Mouse (Mus musculus) E14TG2a.4 (cell line): ENCODE results near the gene Olfr401.
A peak's percentile ranks its signal among the peaks of the same experiment; 100 is the strongest.
"Not testable (repeated sequence)": the region's sequence is repeated elsewhere in the genome, so short reads cannot be mapped to it uniquely, and the experiment has no call there.

ENCODE experiments used
- H3K27me3 ChIP-seq: 2 replicates; pipeline ENCODE4 v1.6.1; 2014; ENCODE audit warnings: low read length, control low read depth; ENCODE audit not compliant: insufficient read depth
- H3K36me3 ChIP-seq: 2 replicates; pipeline ENCODE4 v1.6.1; 2014; ENCODE audit warnings: low read length, control low read depth; ENCODE audit not compliant: insufficient read depth
- H3K4me1 ChIP-seq: replicated peaks from 2 replicates; pipeline ENCODE4 v1.6.1; 2014; ENCODE audit warnings: low read depth, low read length, control low read depth
- H3K4me3 ChIP-seq: replicated peaks from 2 replicates; pipeline ENCODE4 v1.5.1; 2014; ENCODE audit warnings: mild to moderate bottlenecking, low read length
- H3K9me3 ChIP-seq: 2 replicates; pipeline ENCODE4 v1.6.1; 2014; ENCODE audit warnings: low read length, control low read depth
- CTCF ChIP-seq: conservative IDR thresholded peaks from 2 replicates; pipeline ENCODE4 v1.5.1; 2014; ENCODE audit warnings: low read length
- NANOG ChIP-seq: IDR thresholded peaks from 2 replicates; pipeline ENCODE4 v1.6.1; 2014; ENCODE audit warnings: borderline replicate concordance, low read length, mixed read lengths
- POU5F1 ChIP-seq: IDR thresholded peaks from 2 replicates; pipeline ENCODE4 v1.6.1; 2014; ENCODE audit warnings: low read length, borderline replicate concordance

Gene Olfr401

DNA sequence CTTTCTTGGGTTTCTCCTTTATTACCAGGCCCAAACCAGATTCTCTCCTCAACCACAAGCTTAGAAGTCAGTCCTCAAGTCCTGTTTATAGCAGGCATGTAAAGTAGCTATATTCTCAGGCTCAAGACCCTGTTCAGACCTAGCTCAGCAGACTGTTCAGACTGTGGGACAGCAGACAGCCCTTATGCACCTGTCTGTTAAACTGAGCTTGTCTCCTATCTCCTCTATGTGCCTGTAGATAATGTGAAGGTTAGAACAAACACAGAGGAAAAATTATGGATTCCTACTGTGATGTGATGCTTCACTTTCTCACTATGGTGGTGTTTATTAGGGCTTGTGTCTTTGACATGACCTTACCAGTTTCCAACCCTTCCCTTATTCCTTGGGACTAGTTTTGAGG is at the start of gene Olfr401:
Olfr401 (plus strand) TSS at position 301 of the 400 bp plus-strand sequence.
- Histone ChIP-seq H3K36me3 (no peaks in the 10 kb centered on the region), H3K9me3 (peaks cover 84% of the 10 kb centered on the region), H3K4me3 (no peak within 1 kb of the TSS), H3K27me3 (no peaks in the 10 kb centered on the region), H3K4me1 (no peaks in the 10 kb centered on the region)
- TF ChIP-seq CTCF, result no peak
- TF ChIP-seq NANOG, result no peak
- no peak for TF ChIP-seq POU5F1

- H3K4me3 ChIP-seq, result no peak within 1 kb of the TSS
- no peaks in the 10 kb centered on the region for H3K27me3 ChIP-seq
- no peak for TF ChIP-seq NANOG
- no peak for TF ChIP-seq POU5F1
- TF ChIP-seq CTCF, result no peak
- no peaks in the 10 kb centered on the region for H3K4me1 ChIP-seq
- no peaks in the 10 kb centered on the region for H3K36me3 ChIP-seq
- peaks cover 2% of the 10 kb centered on the region; the same call in 1 of the 2 replicates for H3K9me3 ChIP-seq
These were observed 43.9 kb upstream of the Olfr401 start, which contains the start of gene Zfp616 for GRCm38 (mm10) chr11:74069655-74070054. Gene Zfp616 (plus strand): TSS chr11:74069955.

DNA sequence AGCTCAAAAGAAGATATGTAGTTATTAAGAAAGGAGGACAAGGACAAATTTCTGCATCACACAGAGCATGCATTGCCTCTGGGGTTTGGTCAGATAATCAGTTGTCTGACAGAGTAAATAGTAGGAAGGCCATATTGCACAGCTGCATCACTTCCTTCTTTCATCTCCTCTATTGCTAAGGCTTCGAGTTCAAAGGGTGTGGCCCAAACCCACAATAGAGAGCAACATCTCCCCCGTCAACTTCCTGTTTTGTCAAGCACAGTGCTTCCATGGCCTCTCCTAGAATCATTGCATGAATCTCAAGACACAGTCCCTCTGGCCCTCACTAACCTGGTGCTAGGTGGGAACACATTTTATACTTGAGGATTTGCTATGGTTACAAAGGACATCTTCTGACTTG is 12.8 kb upstream of the Olfr401 start:
- Histone ChIP-seq H3K4me1 (no peaks in the 10 kb centered on the region), H3K36me3 (no peaks in the 10 kb centered on the region), H3K27me3 (no peaks in the 10 kb centered on the region), H3K4me3 (no peak overlapping the region), H3K9me3 (peaks cover 46% of the 10 kb centered on the region)
- TF ChIP-seq NANOG (no peak), POU5F1 (no peak), CTCF (no peak)

DNA sequence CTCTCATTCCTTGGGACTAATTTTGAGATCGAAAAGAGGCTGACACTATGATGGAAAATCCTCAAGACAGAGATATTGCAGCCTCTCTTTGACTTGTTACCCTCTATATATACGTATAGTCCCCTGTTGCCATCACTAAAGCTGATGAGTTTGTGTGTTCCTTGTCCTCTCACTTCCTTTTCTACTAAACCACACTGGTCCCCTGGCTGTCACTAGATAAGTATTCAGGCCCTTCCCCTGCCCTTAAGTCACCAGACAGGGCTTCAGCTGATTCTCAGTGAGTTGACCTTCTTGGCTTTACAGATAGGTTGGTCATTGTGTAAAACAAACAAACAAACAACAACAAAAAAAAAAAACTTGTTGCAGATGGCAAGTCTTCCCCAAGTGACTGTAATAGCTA is 12.0 kb upstream of the Olfr401 start:
- Histone ChIP-seq H3K4me3 (no peak overlapping the region), H3K27me3 (no peaks in the 10 kb centered on the region), H3K4me1 (no peaks in the 10 kb centered on the region), H3K36me3 (no peaks in the 10 kb centered on the region), H3K9me3 (peaks cover 46% of the 10 kb centered on the region)
- TF ChIP-seq NANOG, result no peak
- no peak for TF ChIP-seq POU5F1
- no peak for TF ChIP-seq CTCF

DNA sequence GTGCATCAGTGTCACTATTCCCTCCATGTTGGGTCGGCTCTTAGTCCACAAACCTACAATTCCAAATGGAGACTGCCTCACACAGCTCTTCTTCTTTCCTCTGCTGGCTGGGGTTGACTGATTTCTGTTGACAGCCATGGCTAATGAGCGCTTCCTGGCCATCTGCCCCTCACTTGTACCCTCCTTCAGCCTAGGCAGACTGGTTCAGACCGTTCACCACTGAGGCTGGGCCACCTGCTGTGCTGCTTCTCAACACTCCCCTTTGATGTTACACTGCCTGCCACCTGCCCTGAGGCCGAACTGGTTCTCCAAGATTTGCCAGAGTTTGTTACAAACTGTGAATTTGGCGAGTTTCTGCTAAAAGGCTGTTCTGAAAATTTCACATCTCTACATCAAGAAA is 8.4 kb upstream of the Olfr401 start:
- no peaks in the 10 kb centered on the region for H3K36me3 ChIP-seq
- no peak for TF ChIP-seq NANOG
- no peak for TF ChIP-seq POU5F1
- TF ChIP-seq CTCF, result no peak
- no peaks in the 10 kb centered on the region for H3K4me1 ChIP-seq
- no peaks in the 10 kb centered on the region for H3K27me3 ChIP-seq
- no peak overlapping the region for H3K4me3 ChIP-seq
- peaks cover 48% of the 10 kb centered on the region for H3K9me3 ChIP-seq

- TF ChIP-seq NANOG, result peak; percentile 12; the same call in 1 of the 2 replicates
- H3K4me3 ChIP-seq, H3K4me1 ChIP-seq, H3K27me3 ChIP-seq, H3K36me3 ChIP-seq: not testable (repeated sequence)
- peaks cover 92% of the 10 kb centered on the region for H3K9me3 ChIP-seq
These were observed 26.5 kb downstream of the Olfr401 start for GRCm38 (mm10) chr11:74140001-74140400.

GRCm38 (mm10) chr11:74145866-74146265 is 32.4 kb downstream of the Olfr401 start:
- Histone ChIP-seq H3K4me3 (no peak overlapping the region), H3K36me3 (no peaks in the 10 kb centered on the region), H3K27me3 (no peaks in the 10 kb centered on the region), H3K4me1 (no peaks in the 10 kb centered on the region), H3K9me3 (peaks cover 97% of the 10 kb centered on the region)
- TF ChIP-seq NANOG (no peak), CTCF (no peak), POU5F1 (no peak)

GRCm38 (mm10) chr11:74153229-74153628 is 39.7 kb downstream of the Olfr401 start, which contains the start of gene Olfr402:
Gene Olfr402 (plus strand): TSS chr11:74153529.
- Histone ChIP-seq H3K4me1 (no peaks in the 10 kb centered on the region), H3K9me3 (peaks cover 62% of the 10 kb centered on the region), H3K36me3 (no peaks in the 10 kb centered on the region), H3K4me3 (no peak within 1 kb of the TSS), H3K27me3 (no peaks in the 10 kb centered on the region)
- no peak for TF ChIP-seq NANOG
- TF ChIP-seq CTCF, result no peak
- no peak for TF ChIP-seq POU5F1

DNA sequence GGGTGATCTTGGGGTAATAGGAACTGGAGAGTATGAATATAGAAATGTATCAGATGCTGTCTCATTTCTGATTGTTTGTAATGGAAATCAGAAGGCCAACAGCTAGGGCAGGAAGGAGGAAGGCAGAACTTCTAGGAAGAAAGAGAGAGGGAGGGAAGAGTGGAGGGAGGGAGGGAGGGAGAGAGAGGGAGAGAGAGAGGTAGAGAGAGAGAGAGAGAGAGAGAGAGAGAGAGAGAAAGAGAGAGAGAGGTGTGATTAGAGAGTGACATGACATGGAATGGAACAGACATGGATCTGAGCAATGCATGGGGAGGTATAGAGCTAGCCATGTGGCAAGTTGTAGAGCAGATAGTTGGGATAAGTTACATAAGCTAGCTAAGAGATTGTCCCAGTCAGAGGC is 55.3 kb downstream of the Olfr401 start:
- TF ChIP-seq CTCF (no peak), NANOG (no peak), POU5F1 (no peak)
- no peaks in the 10 kb centered on the region for H3K4me1 ChIP-seq

More for the DNA sequence above, 55.3 kb downstream of the Olfr401 start:
- Histone ChIP-seq H3K27me3 (no peaks in the 10 kb centered on the region), H3K4me3 (no peak overlapping the region), H3K36me3 (no peaks in the 10 kb centered on the region), H3K9me3 (peaks cover 51% of the 10 kb centered on the region)
